In genomic region chr17:50407249-50407990, GRCm38 (mm10) we compare ENCODE assay signal across 9 mouse cellular contexts.
DNase-seq lines count a peak whose midpoint lies in the region; ATAC-seq and TF ChIP-seq lines count a peak whose summit lies in the region.
"Had no signal": no experiment of that assay in that cellular context is flagged by ENCODE, and none has a peak within 500 bp of the region (broad histone marks: within the 10 kb centered on the region; RNA-seq: fewer than 3 reads in every experiment).

No protein-coding gene starts in this region.

- H3K79me2 ChIP-seq in heart, adult 2 months (replicated peaks; ENCODE audit: control insufficient read depth, insufficient read depth, low read length): no peaks in the 10 kb centered on the region

- no peak for TF ChIP-seq EP300 in heart, adult 2 months (IDR thresholded peaks at IDR 0.05; ENCODE audit: insufficient read depth, low read depth, low read length)

- no peaks in the 10 kb centered on the region for H3K27me3 ChIP-seq in heart, adult 2 months (ENCODE audit: control insufficient read depth, insufficient read depth, low read length)
- H3K27me3 ChIP-seq in hindbrain, embryonic 16.5 days (replicated peaks; ENCODE audit: control insufficient read depth, insufficient read depth, low read length): no peaks in the 10 kb centered on the region
- H3K27me3 ChIP-seq in neural tube, embryonic 15.5 days (replicated peaks): no peaks in the 10 kb centered on the region

- no peaks in the 10 kb centered on the region for H3K36me3 ChIP-seq in heart, adult 2 months (ENCODE audit: control insufficient read depth, insufficient read depth, low read length)
- no peaks in the 10 kb centered on the region for H3K36me3 ChIP-seq in hindbrain, embryonic 16.5 days (ENCODE audit: control insufficient read depth, insufficient read depth, low read length)
- H3K36me3 ChIP-seq in neural tube, embryonic 15.5 days: no peaks in the 10 kb centered on the region

- no peak overlapping the region for H3K4me3 ChIP-seq in heart, adult 2 months
- H3K4me3 ChIP-seq in hindbrain, embryonic 16.5 days (ENCODE audit: low read length): no peak overlapping the region
- H3K4me3 ChIP-seq in neural tube, embryonic 15.5 days (replicated peaks): no peak overlapping the region
- H3K4me3 ChIP-seq: erythroblast, embryonic 14.5 days had no signal

- H3K4me2 ChIP-seq in hindbrain, embryonic 16.5 days (ENCODE audit: low read length): no peak overlapping the region
- no peak overlapping the region; the same call in 1 of the 2 replicates for H3K4me2 ChIP-seq in neural tube, embryonic 15.5 days

- no peaks in the 10 kb centered on the region for H3K9me3 ChIP-seq in hindbrain, embryonic 16.5 days (ENCODE audit: control insufficient read depth, low read length)
- H3K9me3 ChIP-seq in neural tube, embryonic 15.5 days (replicated peaks): no peaks in the 10 kb centered on the region

- ATAC-seq in hindbrain, embryonic 16.5 days: peak; percentile 87
- ATAC-seq in neural tube, embryonic 15.5 days (ENCODE audit: low FRiP score): peak; percentile 50; the same call in 1 of the 2 replicates
- no peak for ATAC-seq in activated CD4-positive, CD25-positive, alpha-beta regulatory T cell, adult 4 months

- TF ChIP-seq CTCF in heart, adult 2 months (IDR thresholded peaks at IDR 0.05): no peak

- H3K4me1 ChIP-seq in heart, adult 2 months (ENCODE audit: control insufficient read depth, insufficient read depth, low read length): no peaks in the 10 kb centered on the region
- H3K4me1 ChIP-seq in hindbrain, embryonic 16.5 days (ENCODE audit: control insufficient read depth, insufficient read depth, low read depth, low read length): peaks cover 3% of the 10 kb centered on the region; the same call in 1 of the 2 replicates
- 0 out of 2 replicates have a peak, but pooled peaks cover 4% of the 10 kb centered on the region for H3K4me1 ChIP-seq in neural tube, embryonic 15.5 days

- DNase-seq in heart, adult 11 months: peak; percentile 73
- no peak for DNase-seq in heart, adult 2 months
- DNase-seq in embryo, embryonic 10 days (ENCODE audit: low spot score): peak; percentile 77
- no peak for DNase-seq in c-Kit-positive CD71-positive TER-119-positive erythroid progenitor cells, embryonic 14.5 days (ENCODE audit: low spot score)
- no peak for DNase-seq in adrenal gland, postnatal 25 days

- TF ChIP-seq POLR2A in heart, adult 2 months (IDR thresholded peaks at IDR 0.05; ENCODE audit: insufficient read depth, low read depth, low read length): no peak

- 74% methylated on average over 11 of the region's 11 CpGs for WGBS in heart, adult 2 months
- WGBS in hindbrain, embryonic 16.5 days: 46% methylated on average over 11 of the region's 11 CpGs
- WGBS in neural tube, embryonic 15.5 days: 61% methylated on average over 11 of the region's 11 CpGs

- intact Hi-C loops in heart, adult 2 months (cut with DNase I): no loop called here

- H3K9ac ChIP-seq in heart, adult 2 months (ENCODE audit: low read depth, low read length): no peak overlapping the region
- H3K9ac ChIP-seq in hindbrain, embryonic 16.5 days (ENCODE audit: low read depth, low read length): no peak overlapping the region
- no peak overlapping the region for H3K9ac ChIP-seq in neural tube, embryonic 15.5 days (replicated peaks)

- H3K27ac ChIP-seq in heart, adult 2 months: no peak overlapping the region
- H3K27ac ChIP-seq in hindbrain, embryonic 16.5 days (ENCODE audit: low read depth, low read length): no peak overlapping the region; the same call in 1 of the 2 replicates
- no peak overlapping the region for H3K27ac ChIP-seq in neural tube, embryonic 15.5 days (replicated peaks)

Comparison
In these comparisons a context has a peak if more than half of its experiments do, and no peak if none do; other contexts are left out.
1. DNase-seq: peak in heart, adult 11 months (single experiment) and embryo, embryonic 10 days (single experiment); none in heart, adult 2 months (0 of 2), c-Kit-positive CD71-positive TER-119-positive erythroid progenitor cells, embryonic 14.5 days (single experiment) and adrenal gland, postnatal 25 days (single experiment).